ENCODE assay signal across 8 mouse cellular contexts in the genomic region with DNA sequence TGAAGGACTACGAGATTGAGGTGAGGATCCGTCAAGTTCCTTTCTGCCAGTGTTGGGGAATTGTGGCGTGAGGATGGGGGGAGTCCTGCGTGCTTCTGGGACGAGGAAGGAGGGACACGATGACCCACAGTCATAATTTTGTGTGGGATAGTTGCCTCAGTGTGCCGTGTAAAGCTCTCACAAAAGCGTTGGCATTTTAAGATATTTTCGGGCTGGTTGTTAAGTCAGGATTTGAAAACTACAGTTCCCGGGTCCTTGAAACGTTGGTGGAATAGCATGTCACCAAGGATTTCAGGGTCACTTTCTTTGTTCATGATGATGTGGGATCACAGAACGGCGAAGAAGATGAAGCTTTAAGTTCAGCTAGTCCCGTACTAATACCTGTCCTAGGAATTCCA. TPM values are rescaled to one million over a fixed set of nuclear protein-coding genes. Genes with fewer than 3 reads are reported as not detected.
DNase-seq lines count a peak whose midpoint lies in the region; ATAC-seq and TF ChIP-seq lines count a peak whose summit lies in the region.

No protein-coding gene starts in this region.

- no peak for TF ChIP-seq CTCF in ES-Bruce4 (IDR thresholded peaks at IDR 0.05; ENCODE audit: low read depth, low read length)
- no peak for TF ChIP-seq CTCF in forebrain, postnatal 0 days (IDR thresholded peaks at IDR 0.05; ENCODE audit: low read depth)

- DNase-seq in heart, postnatal 10 days, result no peak
- no peak for DNase-seq in forebrain, postnatal 0 days
- no peak for DNase-seq in right cerebral cortex, adult 2 months (ENCODE audit: low spot score in 2 of 2)
- no peak for DNase-seq in right cerebral cortex, postnatal 36 days (ENCODE audit: low spot score in 2 of 2)
- no peak for DNase-seq in left cerebral cortex, adult 11 months (ENCODE audit: low spot score)

- H3K4me3 ChIP-seq in heart, embryonic 11.5 days (ENCODE audit: low read depth, low read length), result peak overlapping the region; percentile 100
- peak overlapping the region; percentile 99 for H3K4me3 ChIP-seq in ES-Bruce4 (ENCODE audit: low read depth, low read length)
- peak overlapping the region; percentile 90 for H3K4me3 ChIP-seq in forebrain, postnatal 0 days (ENCODE audit: low read depth, low read length)
- H3K4me3 ChIP-seq in liver, embryonic 16.5 days (ENCODE audit: low read depth, low read length), result peak overlapping the region; percentile 81

- no peaks in the 10 kb centered on the region; the same call in 1 of the 2 replicates for H3K4me1 ChIP-seq in heart, embryonic 11.5 days (ENCODE audit: control insufficient read depth, insufficient read depth, low read length)
- H3K4me1 ChIP-seq in ES-Bruce4 (ENCODE audit: control insufficient read depth, insufficient read depth, low read length), result no peaks in the 10 kb centered on the region
- H3K4me1 ChIP-seq in forebrain, postnatal 0 days (ENCODE audit: insufficient read depth), result no peaks in the 10 kb centered on the region
- H3K4me1 ChIP-seq in liver, embryonic 16.5 days (ENCODE audit: control insufficient read depth, low read depth, low read length), result peaks cover 27% of the 10 kb centered on the region

- H3K9ac ChIP-seq in heart, embryonic 11.5 days (ENCODE audit: low read depth, low read length), result peak overlapping the region; percentile 97
- H3K9ac ChIP-seq in ES-Bruce4 (ENCODE audit: low read depth, poor library complexity, severe bottlenecking), result peak overlapping the region; percentile 95
- peak overlapping the region; percentile 80 for H3K9ac ChIP-seq in forebrain, postnatal 0 days
- H3K9ac ChIP-seq in liver, embryonic 16.5 days (ENCODE audit: low read depth, low read length), result peak overlapping the region; percentile 95

- TF ChIP-seq POLR2A in ES-Bruce4 (IDR thresholded peaks at IDR 0.05; ENCODE audit: insufficient read depth, low read length), result no peak

- ATAC-seq in heart, embryonic 11.5 days (replicated peaks; ENCODE audit: insufficient number of reproducible peaks, low FRiP score, low TSS enrichment), result no peak
- no peak for ATAC-seq in forebrain, postnatal 0 days
- no peak for ATAC-seq in liver, embryonic 16.5 days (ENCODE audit: low read depth)

- peak overlapping the region; percentile 66 for H3K4me2 ChIP-seq in heart, embryonic 11.5 days
- peak overlapping the region; percentile 78 for H3K4me2 ChIP-seq in forebrain, postnatal 0 days (ENCODE audit: low read depth)
- H3K4me2 ChIP-seq in liver, embryonic 16.5 days (ENCODE audit: low read depth, low read length), result peak overlapping the region; percentile 71

- intact Hi-C loops in heart, postnatal 10 days (cut with DNase I), result loop anchor here (5.0 kb wide), 1 partner anchor 117 kb away; a partner anchor contains a TSS

- H3K36me3 ChIP-seq in heart, embryonic 11.5 days (ENCODE audit: control insufficient read depth, insufficient read depth, low read length), result no peaks in the 10 kb centered on the region
- peaks cover 9% of the 10 kb centered on the region; the same call in 1 of the 2 replicates for H3K36me3 ChIP-seq in ES-Bruce4 (ENCODE audit: control insufficient read depth, insufficient read depth, low read length, poor library complexity, severe bottlenecking)
- no peaks in the 10 kb centered on the region for H3K36me3 ChIP-seq in forebrain, postnatal 0 days (ENCODE audit: insufficient read depth)
- peaks cover 10% of the 10 kb centered on the region for H3K36me3 ChIP-seq in liver, embryonic 16.5 days (ENCODE audit: control insufficient read depth, insufficient read depth)

- H3K9me3 ChIP-seq in heart, embryonic 11.5 days (replicated peaks; ENCODE audit: control insufficient read depth, low read length), result no peaks in the 10 kb centered on the region
- H3K9me3 ChIP-seq in ES-Bruce4 (replicated peaks; ENCODE audit: control insufficient read depth, insufficient read depth, low read length, poor library complexity, severe bottlenecking), result no peaks in the 10 kb centered on the region
- H3K9me3 ChIP-seq in forebrain, postnatal 0 days (ENCODE audit: low read length), result no peaks in the 10 kb centered on the region
- no peaks in the 10 kb centered on the region for H3K9me3 ChIP-seq in liver, embryonic 16.5 days (replicated peaks; ENCODE audit: control insufficient read depth, low read length)

- no peak for TF ChIP-seq EP300 in ES-Bruce4 (IDR thresholded peaks at IDR 0.05; ENCODE audit: insufficient read depth, low read depth, low read length)

- no peaks in the 10 kb centered on the region for H3K27me3 ChIP-seq in heart, embryonic 11.5 days (ENCODE audit: control insufficient read depth, insufficient read depth, low read length)
- H3K27me3 ChIP-seq in ES-Bruce4 (ENCODE audit: control insufficient read depth, insufficient read depth, low read length, poor library complexity, severe bottlenecking), result no peaks in the 10 kb centered on the region
- H3K27me3 ChIP-seq in forebrain, postnatal 0 days (ENCODE audit: insufficient read depth, low read length), result no peaks in the 10 kb centered on the region
- no peaks in the 10 kb centered on the region for H3K27me3 ChIP-seq in liver, embryonic 16.5 days (ENCODE audit: control insufficient read depth, insufficient read depth, low read depth, low read length)

- H3K27ac ChIP-seq in heart, embryonic 11.5 days (ENCODE audit: low read depth, low read length), result peak overlapping the region; percentile 75; the same call in 1 of the 2 replicates
- H3K27ac ChIP-seq in ES-Bruce4 (ENCODE audit: insufficient read depth, low read length), result no peak overlapping the region
- no peak overlapping the region for H3K27ac ChIP-seq in forebrain, postnatal 0 days (ENCODE audit: low read depth, low read length)
- H3K27ac ChIP-seq in liver, embryonic 16.5 days (ENCODE audit: low read length), result peak overlapping the region; percentile 78

- WGBS in heart, embryonic 11.5 days (ENCODE audit: insufficient replicate concordance), result 0% methylated on average over 14 of the region's 14 CpGs
- WGBS in forebrain, postnatal 0 days, result under 1% methylated on average over 14 of the region's 14 CpGs
- under 1% methylated on average over 14 of the region's 14 CpGs for WGBS in liver, embryonic 16.5 days (ENCODE audit: insufficient replicate concordance)

RNA-seq across cellular contexts. Expression of a gene that starts 0.6 kb away (rescaled TPM):
- 8.1 and 8.9 TPM in 2 replicates for polyA plus RNA-seq in heart, embryonic 11.5 days (2014; fragmentation: Nextera tagmentation; extraction: Ambion mirVana)
- 1 to 10 TPM; 2.8 to 4.1 TPM for total RNA-seq in heart, postnatal 10 days (2021)
- 25.0 and 26.6 TPM in 2 replicates for polyA plus RNA-seq in ES-Bruce4 (2011; ENCODE audit: insufficient read depth, insufficient read length, low read depth, missing spikeins)
- total RNA-seq in forebrain, postnatal 0 days (2014; rRNA removed), result 8.9 and 10.6 TPM in 2 replicates
- polyA plus RNA-seq in forebrain, postnatal 0 days (2015; fragmentation: Nextera tagmentation; extraction: Ambion mirVana), result 1.9 and 3.2 TPM in 2 replicates
- 9.0 and 9.7 TPM in 2 replicates for polyA plus RNA-seq in liver, embryonic 16.5 days (2015; fragmentation: Nextera tagmentation; extraction: Ambion mirVana)

RNA-seq across cellular contexts. Expression of a gene that starts 9.0 kb away (rescaled TPM):
- 41.3 and 45.1 TPM in 2 replicates for polyA plus RNA-seq in heart, embryonic 11.5 days (2014; fragmentation: Nextera tagmentation; extraction: Ambion mirVana)
- total RNA-seq in heart, postnatal 10 days (2021), result 10 to 100 TPM; 16.6 to 26.5 TPM
- polyA plus RNA-seq in ES-Bruce4 (2011; ENCODE audit: insufficient read depth, insufficient read length, low read depth, missing spikeins), result 50.9 and 59.1 TPM in 2 replicates
- 11.2 and 12.0 TPM in 2 replicates for total RNA-seq in forebrain, postnatal 0 days (2014; rRNA removed)
- 9.6 TPM in 2 replicates for polyA plus RNA-seq in forebrain, postnatal 0 days (2015; fragmentation: Nextera tagmentation; extraction: Ambion mirVana)
- 97.1 and 104 TPM in 2 replicates for polyA plus RNA-seq in liver, embryonic 16.5 days (2015; fragmentation: Nextera tagmentation; extraction: Ambion mirVana)

RNA-seq across cellular contexts. Expression of a gene that starts 52.2 kb away (rescaled TPM):
- 28.2 and 31.5 TPM in 2 replicates for polyA plus RNA-seq in heart, embryonic 11.5 days (2014; fragmentation: Nextera tagmentation; extraction: Ambion mirVana)
- 10 to 100 TPM; 22.6 to 23.7 TPM for total RNA-seq in heart, postnatal 10 days (2021)
- 31.2 and 37.3 TPM in 2 replicates for polyA plus RNA-seq in ES-Bruce4 (2011; ENCODE audit: insufficient read depth, insufficient read length, low read depth, missing spikeins)
- 18.9 and 19.9 TPM in 2 replicates for total RNA-seq in forebrain, postnatal 0 days (2014; rRNA removed)
- polyA plus RNA-seq in forebrain, postnatal 0 days (2015; fragmentation: Nextera tagmentation; extraction: Ambion mirVana), result 23.7 and 25.6 TPM in 2 replicates
- polyA plus RNA-seq in liver, embryonic 16.5 days (2015; fragmentation: Nextera tagmentation; extraction: Ambion mirVana), result 11.4 and 13.4 TPM in 2 replicates

Comparison
In these comparisons a context has a peak if more than half of its experiments do, and no peak if none do; other contexts are left out.
1. H3K27ac ChIP-seq: peak in heart, embryonic 11.5 days (single experiment) and liver, embryonic 16.5 days (single experiment); none in ES-Bruce4 (single experiment) and forebrain, postnatal 0 days (single experiment).
2. Peak in every context shown above with its lines, with median percentiles within 50 percentile points of each other: H3K4me2 ChIP-seq, H3K4me3 ChIP-seq and H3K9ac ChIP-seq.